20 mouse cellular contexts compared by ENCODE assay signal in genomic region chr13:51166711-51167110, GRCm38 (mm10). TPM values are rescaled to one million over a fixed set of nuclear protein-coding genes. Genes with fewer than 3 reads are reported as not detected.
DNase-seq lines count a peak whose midpoint lies in the region; TF ChIP-seq lines count a peak whose summit lies in the region.
"Had no signal": no experiment of that assay in that cellular context is flagged by ENCODE, and none has a peak within 500 bp of the region (broad histone marks: within the 10 kb centered on the region; RNA-seq: fewer than 3 reads in every experiment).

No protein-coding gene starts in this region.

- DNase-seq in heart, adult 11 months: peak; percentile 52
- no peak for DNase-seq in heart, postnatal 10 days
- DNase-seq in ZHBTc4 (ENCODE audit: low read depth, low spot score): peak; percentile 14
- DNase-seq in testis, postnatal 14 days (ENCODE audit: low spot score): no peak
- DNase-seq in cerebellum, adult 8-10 months: no peak
- DNase-seq: adrenal gland, adult 2 months; adrenal gland, postnatal 10 days; adrenal gland, postnatal 25 days; cerebellum, adult 11 months; cerebellum, adult 18-20 months; cerebellum, adult 9-10 months; cerebellum, postnatal 10 days; cerebellum, postnatal 25 days; forebrain, postnatal 0 days had no signal

- H3K27me3 ChIP-seq in E14TG2a.4 (ENCODE audit: insufficient read depth, low read length): peaks cover 26% of the 10 kb centered on the region
- H3K27me3 ChIP-seq: forebrain, embryonic 15.5 days; Patski had no signal

- no peak for TF ChIP-seq CTCF in E14TG2a.4 (conservative IDR thresholded peaks at IDR 0.05; ENCODE audit: low read length)

- no peaks in the 10 kb centered on the region for H3K36me3 ChIP-seq in E14TG2a.4 (ENCODE audit: insufficient read depth, low read length)
- H3K36me3 ChIP-seq: G1E had no signal

- no peaks in the 10 kb centered on the region for H3K9me3 ChIP-seq in E14TG2a.4 (ENCODE audit: low read length)
- H3K9me3 ChIP-seq: embryonic facial prominence, embryonic 12.5 days; forebrain, embryonic 15.5 days had no signal

- peak overlapping the region; percentile 43 for H3K4me3 ChIP-seq in E14TG2a.4 (replicated peaks; ENCODE audit: low read length)
- H3K4me3 ChIP-seq: embryonic facial prominence, embryonic 12.5 days; forebrain, embryonic 13.5 days; forebrain, embryonic 15.5 days had no signal

- H3K4me1 ChIP-seq in E14TG2a.4 (replicated peaks; ENCODE audit: low read depth, low read length): peaks cover 54% of the 10 kb centered on the region

- intact Hi-C loops in heart, postnatal 10 days (cut with DNase I): no loop called here

RNA-seq across cellular contexts. Expression of gene Nxnl2, which starts 4.1 kb away (rescaled TPM):
- 1 to 10 TPM; 1.3 to 3.3 TPM for total RNA-seq in heart, postnatal 10 days (2021)

Comparison
In these comparisons a context has a peak if more than half of its experiments do, and no peak if none do; other contexts are left out.
1. DNase-seq: peak in heart, adult 11 months (single experiment) and ZHBTc4 (single experiment); none in heart, postnatal 10 days (0 of 2), testis, postnatal 14 days (single experiment) and cerebellum, adult 8-10 months (single experiment).